Mouse (Mus musculus): ENCODE measurements around the gene Ift46.
"Not testable (repeated sequence)": the region's sequence is repeated elsewhere in the genome, so short reads cannot be mapped to it uniquely, and the experiment has no call there.

Ift46 gene

DNA sequence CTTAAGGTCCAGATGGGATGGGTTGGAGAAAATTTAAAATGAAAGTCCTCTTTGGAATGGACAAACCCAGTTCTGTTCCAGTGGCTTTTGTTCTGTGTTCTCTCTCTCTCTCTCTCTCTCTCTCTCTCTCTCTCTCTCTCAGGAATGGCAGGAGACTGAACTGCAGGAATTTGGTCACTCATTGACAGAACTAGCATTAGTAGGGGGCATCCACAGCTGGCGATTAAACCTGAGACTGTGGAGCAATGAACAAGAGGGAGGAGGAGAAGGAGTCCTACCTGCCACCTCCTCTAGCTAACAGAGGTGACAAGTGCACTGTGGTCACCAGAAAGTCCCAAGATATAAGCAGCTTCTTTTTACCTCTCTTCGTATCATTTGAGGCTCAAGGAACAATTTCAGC, 31.4 kb upstream of the Ift46 start:
- no peak for DNase-seq (ENCODE audit: low read depth)

DNA sequence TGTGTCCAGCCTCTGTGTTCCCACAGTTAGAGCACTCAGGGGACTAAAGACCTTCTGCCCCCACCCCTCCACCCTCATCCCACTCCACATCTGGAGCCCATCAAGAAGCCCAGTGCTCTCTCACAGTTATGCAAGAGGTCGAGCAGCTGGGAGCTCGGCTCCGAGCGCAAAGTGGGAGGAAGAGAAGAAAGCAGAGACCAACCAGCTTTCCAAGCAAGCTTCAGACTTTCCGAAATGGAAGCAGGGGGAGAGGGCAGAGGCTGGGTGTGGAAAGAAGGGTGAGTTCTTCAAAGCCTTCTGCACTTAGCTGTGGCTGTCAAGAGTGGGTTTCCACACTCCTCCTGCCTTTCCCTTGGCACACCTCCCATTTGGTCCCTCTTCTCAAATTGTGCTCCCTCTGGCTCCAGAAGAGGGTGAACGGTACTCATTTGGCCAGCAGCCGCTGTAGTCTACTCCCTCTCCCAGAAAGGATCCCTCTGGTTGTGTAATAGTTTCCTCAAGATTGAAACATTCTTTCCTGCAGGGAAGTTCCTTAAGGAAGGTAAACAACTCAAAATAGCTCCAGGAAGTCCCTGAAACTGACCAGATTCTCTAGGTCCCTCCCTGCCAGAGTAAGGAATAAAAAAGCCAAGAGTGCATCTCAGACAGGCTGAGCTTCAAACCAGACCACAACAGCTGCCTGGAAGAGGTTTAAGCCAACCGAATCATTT, 30.3 kb upstream of the Ift46 start:
- no peak for DNase-seq (ENCODE audit: low read depth)

DNA sequence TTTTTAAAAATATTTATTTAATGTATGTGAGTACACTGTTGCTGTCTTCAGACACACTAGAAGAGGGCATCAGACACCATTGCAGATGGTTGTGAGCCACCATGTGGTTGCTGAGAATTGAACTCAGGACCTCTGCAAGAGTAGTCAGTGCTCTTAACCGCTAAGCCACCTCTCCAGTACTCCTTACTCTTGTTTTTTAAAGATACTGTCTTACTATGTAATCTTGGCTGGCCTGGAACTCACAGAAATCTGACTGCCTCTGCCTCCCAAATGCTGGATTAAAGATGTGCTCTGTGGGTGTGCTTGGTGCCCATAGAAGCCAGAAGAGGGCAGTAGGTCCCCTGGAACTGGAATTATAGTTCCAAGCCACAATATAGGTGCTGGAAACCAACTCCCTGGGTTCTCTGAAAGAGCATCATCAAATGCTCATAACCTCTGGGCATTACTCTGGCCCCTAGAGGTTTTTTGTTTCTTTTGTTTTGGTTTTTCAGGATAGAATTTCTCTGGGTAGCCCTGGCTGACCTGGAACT, 27.0 kb upstream of the Ift46 start:
- no peak for DNase-seq (ENCODE audit: low read depth)

DNA sequence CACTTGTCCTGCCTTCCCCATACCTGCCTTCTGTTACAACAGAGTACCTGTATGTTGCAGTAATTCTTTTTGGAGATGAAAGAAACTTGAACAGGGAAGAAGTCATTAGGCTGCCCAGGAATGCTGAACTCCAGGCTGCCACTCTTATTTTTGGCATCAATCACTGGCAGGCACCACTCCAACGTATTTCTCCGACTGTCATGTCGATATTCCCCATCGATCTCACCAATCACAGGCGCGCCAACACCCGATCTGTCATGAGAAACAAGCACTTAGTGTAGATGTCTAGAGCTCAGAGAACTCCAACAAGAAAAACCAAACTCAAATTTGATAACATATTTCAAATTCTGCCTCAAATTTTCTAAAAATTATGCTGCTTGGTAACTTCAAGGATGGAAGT, 22.3 kb upstream of the Ift46 start:
- DNase-seq (ENCODE audit: low read depth), result no peak

DNA sequence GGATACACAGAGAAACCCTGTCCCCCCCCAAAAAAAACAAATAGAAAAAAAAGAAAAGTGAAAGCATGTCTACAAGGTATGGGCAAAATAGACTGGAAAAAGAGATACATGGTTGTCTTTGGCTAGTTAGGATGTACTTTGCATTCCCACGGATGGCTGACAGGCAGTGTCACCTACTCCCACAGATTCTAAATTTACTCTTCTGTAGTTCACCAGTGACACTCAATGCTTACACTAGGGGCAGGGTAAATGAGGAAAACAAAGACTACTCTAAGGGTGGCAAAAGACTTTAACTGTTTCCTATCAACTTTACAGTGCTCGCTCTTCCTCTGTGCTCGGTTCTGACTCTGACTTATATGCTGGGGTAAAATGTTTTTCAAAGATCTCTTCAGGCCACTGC, 21.0 kb upstream of the Ift46 start:
- no peak for DNase-seq (ENCODE audit: low read depth)

DNA sequence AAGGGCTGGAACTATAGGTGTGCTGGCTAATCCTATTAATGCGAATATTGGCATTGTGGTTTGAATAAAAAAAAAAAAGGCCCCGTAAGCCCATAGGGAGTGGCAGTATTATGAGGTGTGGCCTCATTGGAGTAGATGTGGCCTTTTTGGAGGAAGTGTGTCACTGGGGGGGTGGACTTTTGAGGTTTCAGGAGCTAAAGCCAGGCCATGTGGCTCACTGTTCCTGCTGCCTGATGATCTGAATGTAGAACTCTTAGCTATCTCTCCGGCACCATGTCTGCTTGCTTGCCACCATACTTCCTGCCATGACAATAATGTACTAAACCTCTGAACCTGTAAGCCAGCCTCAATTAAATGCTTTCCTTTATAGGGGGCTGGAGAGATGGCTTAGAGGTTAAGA, 20.4 kb upstream of the Ift46 start:
- DNase-seq (ENCODE audit: low read depth), result no peak

DNA sequence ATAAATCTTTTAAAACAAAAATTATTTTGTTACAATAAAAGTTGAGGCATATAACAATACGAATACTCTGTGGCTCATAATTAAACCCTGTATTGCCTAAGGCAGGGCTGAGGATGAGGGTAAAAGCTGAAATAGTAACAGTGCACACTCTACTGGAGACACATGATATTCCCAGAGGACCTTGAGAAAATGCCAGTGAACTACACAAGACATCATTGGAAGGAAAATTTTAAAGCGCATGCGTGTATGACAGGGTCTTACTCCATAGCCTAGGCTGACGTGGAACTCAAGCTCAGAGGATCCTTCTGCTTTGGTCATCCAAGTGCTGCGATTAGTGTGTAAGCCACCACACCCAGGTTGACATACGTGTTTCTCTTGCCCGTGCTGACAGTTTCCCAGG, 19.2 kb upstream of the Ift46 start:
- DNase-seq (ENCODE audit: low read depth), result no peak

DNA sequence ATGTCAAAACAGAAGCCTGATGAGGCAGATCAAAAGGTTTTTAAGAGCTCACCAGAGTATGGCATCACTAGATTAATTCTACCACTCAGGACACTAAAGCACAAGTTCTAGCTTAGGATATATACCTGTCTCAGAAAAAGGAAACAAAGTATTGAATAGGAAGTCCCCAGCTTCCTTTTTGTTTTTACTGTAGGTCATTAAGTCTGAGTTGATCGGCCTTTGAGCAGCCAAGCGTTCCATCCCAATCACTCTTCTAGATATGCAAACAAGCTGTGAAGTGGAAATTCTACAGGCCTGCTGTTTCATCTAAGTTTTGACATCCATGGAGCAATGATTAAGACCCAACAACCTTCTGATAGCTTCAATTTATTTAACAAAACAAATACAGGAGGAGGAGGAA, 6.8 kb upstream of the Ift46 start:
- no peak for DNase-seq (ENCODE audit: low read depth)

DNA sequence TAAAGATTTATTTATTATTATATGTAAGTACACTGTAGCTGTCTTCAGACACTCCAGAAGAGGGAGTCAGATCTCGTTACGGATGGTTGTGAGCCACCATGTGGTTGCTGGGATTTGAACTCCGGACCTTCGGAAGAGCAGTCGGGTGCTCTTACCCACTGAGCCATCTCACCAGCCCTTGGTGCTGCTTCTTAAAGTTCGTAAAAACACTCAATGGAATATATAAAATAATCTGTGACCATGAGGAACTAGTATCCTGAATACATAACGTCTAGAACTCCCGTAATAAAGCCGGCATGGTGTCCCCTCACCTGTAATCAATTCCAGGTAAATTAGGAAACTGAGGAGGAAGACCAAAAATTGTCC, 304 bp downstream of the Ift46 start:
- not testable (repeated sequence) for DNase-seq (ENCODE audit: low read depth)

DNA sequence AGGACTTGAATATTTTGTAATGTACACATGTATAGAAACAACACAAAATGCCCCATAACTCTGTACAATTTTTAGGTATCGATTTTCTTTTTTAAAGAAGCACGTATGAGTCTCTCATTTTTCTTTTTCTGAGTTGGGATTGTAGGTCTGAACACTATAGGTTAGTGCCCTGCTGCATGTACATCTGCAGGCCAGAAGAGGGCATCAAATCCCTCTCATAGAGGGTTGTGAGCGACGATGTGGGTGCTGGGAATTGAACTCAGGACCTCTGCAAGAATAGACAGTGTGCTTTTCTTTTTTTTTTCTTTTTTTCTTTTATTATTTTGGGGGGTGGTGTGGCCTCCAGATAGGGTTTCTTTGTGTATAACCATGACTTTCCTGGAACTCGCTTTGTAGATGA, 3.7 kb downstream of the Ift46 start:
- no peak for DNase-seq (ENCODE audit: low read depth)

DNA sequence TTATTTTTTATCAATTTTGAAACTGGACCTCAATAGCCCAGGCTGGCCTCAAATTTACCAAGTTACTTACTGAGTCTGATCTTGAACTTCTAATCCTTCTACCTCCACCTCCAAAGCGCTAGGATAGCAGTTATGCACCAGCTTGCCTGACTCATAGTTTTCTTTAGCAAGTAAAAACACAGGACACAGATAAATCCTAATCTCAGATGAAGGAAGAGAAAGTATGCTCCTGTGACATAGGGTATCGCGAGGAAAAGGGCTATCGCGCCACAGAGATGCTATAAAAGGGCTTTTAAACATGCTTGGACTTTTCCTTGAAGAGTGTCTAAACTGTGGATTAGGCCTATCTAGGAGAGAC, 4.7 kb downstream of the Ift46 start:
- no peak for DNase-seq (ENCODE audit: low read depth)

DNA sequence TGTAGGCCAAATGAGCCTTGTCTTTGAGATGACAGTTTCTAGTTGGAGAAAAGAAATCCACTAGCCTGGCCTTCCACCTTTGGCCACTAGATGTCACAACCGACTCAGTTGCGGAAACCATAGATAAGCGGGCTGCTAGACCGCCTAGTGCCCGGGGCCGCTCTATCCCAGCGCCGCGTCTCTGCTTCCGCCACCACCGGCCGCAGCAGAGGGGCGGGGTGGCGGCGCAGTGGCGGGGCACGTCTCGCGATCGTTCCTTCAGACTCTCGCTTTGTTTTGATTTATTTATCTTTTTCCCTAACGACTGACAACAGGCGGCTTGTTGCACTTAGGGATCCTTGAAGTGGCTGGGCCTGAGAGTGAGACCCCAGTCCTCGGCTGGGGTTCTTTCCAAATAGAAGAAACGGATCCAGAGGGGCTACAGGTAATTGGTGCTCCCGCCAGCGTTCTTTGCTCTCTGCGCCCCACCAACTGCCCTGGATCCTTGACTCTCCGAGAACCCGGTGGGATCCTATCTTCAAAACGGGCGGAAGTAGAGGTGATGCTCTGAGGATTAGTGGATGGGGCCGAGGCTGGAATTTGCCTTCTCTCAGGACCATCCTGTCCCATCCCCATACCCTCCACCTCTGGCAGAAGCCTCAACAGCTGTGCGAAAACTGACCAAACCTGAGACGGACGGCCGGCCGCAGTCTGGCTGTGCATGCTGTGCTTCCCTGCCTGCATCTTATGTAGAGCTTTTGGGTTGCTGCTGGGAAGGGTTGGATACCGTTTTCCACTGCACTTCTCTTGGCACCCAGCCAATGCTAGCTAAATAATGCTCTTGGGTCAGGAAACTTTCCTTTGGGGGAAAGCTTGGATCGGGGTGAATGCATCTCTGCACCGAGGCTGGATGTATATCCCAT, 5.3 kb downstream of the Ift46 start:
- peak; percentile 97 for DNase-seq (ENCODE audit: low read depth)

DNA sequence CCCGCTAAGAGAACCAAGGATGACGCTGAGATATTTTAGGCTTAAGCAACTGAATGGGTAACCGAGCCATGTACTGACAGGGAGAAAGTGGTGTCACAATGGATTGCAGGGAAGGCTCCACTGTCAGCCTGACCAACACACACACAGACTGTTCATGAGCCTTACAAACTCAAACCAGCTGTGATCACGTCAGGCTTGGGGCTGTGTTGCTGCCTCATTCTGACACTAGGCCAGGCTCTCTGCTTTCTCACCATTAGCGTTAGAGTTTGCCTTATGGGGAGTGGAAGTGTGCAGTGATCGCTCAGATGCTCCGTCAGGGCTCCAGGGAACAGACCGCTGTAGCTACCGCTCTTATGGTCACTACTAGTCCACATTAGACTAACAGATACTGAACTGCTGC, 25.1 kb downstream of the Ift46 start:
- DNase-seq (ENCODE audit: low read depth), result no peak

DNA sequence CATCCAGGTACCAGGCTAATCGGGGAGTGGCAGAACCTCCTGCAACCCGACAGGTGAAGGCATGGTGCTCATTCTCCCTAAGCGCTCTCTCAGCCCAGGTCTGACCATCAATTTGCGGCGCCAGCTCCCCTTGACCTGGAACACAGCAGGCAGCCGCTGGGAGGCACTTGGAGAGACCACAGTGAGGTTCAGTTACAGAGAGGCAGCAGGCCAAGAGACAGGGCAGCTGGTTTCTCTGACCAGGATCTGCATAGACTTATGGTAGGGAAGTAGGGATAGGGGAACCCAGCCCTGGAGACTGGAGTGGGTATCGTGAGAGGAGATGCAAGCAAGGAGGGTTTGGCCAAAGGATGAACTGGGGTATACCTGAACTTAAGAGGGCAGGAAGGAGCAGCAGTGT, 30.6 kb downstream of the Ift46 start:
- no peak for DNase-seq (ENCODE audit: low read depth)

DNA sequence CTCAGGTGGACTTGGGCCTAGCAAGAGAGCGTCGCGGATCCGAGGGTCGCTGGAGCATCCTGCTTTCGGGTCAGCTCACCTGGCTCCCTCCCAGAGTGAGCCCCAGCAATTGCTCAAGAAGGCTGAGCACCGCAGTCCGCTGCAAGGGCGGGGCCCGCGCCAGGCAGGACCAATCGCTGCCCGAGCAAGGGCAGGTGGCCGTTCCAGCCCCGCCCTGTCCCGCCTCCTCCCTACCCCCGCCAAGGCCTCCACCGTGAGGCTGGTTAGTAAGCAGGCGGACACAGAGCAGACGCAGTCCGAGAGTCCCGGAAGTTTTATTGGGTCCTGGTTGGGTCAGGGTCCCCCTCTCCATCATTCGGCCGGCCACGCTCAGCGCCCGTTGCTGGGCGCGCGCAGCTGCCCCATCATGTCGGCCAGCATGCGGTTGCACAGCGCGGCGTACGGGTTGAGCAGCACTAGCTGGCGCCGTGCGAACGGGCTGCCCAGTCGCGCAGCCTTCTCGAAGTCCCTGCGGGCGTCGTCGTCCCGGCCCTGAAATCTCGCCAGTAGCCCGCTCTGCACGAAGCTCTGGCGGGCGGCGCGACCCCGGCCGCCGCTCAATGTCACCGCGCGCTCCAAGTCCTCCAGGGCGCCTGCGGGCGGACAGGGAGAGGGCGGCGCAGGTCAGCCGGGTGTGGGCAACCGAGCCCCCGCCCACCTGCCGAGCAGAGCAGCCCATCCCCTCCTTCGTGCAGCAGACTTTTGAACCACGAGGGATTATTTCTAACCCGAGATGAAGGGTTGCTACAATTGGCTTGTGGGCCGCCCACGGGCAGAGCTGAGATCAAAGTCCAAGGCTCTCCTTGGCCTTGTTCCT, 31.6 kb downstream of the Ift46 start, which contains the start of gene Tmem25:
Gene Tmem25 (minus strand): TSS at position 206 of the 856 bp plus-strand sequence.
- peak; percentile 59 for DNase-seq (ENCODE audit: low read depth)

DNA sequence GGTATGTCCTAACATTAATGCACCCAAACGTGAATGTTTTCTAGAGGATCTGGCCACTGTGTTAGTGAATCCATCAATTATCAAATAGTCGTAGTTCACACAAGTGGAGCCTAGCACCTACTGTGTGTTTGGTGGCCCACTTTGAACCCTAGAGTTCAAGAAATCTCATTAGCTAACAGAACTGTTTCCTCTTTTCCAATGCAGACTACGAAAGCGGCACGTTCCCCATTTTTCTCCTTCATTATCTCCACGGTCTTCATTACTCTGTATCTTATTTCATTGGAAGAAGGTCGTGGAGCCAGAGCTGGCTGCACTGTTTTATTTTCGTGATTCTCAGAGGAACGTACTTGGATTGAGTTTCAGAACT, 32.2 kb downstream of the Ift46 start:
- DNase-seq (ENCODE audit: low read depth), result no peak

DNA sequence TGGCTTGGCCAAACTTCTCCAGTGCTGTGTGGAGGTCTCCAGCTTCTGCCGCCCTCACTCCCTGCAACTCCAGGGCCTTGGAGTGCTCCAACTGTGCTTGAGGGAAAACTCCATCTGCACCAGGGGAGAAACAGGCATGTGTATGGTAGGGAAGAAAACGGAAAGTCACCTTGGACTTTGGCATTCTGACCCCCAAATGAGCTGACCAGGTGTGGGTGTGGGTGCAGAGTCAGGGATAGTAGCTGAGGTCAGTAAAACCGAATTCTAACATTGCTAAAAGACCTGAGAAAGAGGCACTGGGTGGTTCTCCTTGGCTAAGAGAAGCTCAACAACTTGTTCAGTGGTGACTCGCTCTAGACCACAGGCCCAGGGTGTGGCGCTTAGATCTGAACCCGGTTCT, 34.0 kb downstream of the Ift46 start:
- no peak for DNase-seq (ENCODE audit: low read depth)

DNA sequence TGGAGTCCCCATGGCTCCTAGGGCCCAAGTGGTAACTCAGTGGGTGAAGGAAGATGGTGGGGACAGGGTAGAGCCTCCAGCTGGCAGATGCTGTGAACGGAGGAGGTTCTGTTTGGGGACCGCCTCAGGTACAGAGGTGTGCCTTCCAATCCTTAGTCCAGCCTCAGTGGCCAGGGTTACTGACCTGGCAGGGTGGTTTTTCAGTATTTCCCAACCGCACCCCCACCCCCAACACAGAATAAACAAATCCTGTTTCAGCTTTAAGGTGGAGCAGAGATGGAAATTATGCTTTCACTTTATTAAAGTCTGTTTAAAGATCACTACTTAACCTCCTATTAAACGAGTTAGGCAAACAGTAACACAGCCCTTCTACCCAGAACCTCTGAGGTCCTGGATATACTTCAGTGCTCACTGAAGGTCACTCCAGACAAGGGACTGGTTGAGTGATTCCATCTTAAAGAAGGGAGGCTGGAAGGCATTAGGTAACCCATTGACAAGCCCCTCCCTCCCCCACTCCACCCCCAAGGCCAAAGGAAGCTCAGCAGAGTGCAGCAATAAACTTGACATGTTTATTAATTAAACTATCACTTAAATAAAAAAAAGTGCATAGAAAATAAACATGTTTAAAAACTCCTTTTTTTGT, 35.2 kb downstream of the Ift46 start, which contains the start of gene Ttc36:
Gene Ttc36 (minus strand): TSS at position 265 of the 643 bp plus-strand sequence.
- DNase-seq (ENCODE audit: low read depth), result no peak

DNA sequence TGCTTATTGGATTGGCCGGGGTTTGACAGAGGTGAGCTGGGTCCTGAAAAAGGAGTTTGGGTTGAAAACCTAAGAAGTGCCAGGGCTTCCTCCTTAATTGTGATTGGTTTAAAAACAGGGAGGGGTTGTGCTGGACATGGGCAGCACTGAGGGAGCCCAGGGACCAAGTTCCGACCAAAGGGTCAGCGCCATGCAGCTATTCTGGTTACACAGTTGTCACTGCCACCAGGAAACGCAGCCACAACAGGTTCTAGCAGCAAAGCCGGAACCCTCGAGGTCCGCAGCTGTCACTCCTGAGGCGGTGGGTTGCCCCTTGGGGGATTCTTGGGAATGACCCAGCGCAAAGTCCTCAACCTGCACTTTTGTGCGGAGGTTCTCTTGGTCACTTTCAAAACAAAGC, 37.0 kb downstream of the Ift46 start:
- DNase-seq (ENCODE audit: low read depth), result no peak

DNA sequence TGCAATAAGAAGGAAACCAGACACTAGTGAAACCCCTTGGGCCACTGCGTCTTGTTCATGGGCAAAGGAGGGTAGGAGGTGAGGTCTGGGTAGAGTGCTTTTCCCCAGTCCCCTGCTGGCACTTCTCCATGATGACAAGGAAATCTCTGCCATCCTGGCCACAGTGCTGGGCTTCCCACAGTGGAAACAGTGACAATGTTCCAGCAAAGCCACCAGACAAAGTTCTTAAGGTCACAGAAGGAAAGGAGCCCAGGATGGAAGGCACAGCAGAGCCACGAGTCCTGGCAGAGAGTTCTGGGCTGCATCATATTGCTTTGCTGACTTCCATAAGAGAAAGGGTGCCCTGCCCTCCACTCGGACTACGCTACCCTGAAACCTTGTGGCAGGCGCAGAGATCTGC, 37.8 kb downstream of the Ift46 start:
- DNase-seq (ENCODE audit: low read depth), result no peak

DNA sequence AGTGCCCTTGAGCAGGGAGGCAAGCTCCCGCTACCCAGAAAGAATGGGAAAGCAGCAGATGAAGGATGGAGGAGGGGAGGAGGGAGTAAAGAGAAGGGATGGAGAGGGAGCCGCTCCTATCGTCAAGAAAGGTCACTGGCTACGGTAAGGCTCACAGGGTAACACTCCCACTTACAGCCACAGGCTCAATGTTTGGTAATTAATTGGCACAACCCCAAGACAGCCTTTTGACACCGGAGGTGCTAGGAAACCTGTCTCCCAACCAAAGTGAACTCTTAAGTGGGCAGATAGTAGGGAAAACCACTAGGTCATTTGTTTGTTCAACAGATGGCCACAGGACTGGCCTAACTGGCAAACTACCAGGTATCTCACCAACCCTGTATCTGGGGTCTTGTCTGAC, 39.4 kb downstream of the Ift46 start:
- DNase-seq (ENCODE audit: low read depth), result no peak

DNA sequence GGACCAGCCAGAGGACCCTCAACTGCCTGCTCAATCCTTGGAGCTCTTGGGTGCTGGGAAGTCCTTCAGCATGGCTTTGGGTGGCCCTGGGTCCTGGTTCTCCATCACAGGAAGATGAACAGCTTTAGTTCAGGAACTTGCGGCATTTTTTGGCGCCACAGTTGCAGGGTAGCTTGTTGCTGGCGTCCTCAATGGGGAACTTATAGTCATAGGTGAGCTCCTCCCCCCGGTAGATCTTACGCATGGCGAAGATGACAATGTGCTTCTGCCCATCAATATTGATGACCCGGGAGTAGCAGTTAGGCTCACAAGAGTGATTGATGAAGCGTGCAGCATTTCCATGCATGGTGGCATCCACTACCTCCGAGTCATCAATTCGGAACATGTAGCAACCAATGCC, 40.1 kb downstream of the Ift46 start:
- no peak for DNase-seq (ENCODE audit: low read depth)
